Mouse (Mus musculus) kidney, adult 2 months (tissue): ENCODE data around the gene Mepe. TPM values are rescaled to one million over a fixed set of nuclear protein-coding genes. Genes with fewer than 3 reads are reported as not detected.

Experiments
- DNase-seq: peaks from one replicate; pipeline ENCODE4 v3.0.0; 2021
- H3K27ac ChIP-seq: fragments of 200-500 bp; 2 replicates; pipeline ENCODE4 v1.5.1; 2012; ENCODE audit warnings: low read depth, low read length, control low read depth, inconsistent platforms; ENCODE audit not compliant: insufficient read depth
- H3K27me3 ChIP-seq: fragments of 200-500 bp; replicated peaks from 2 replicates; pipeline ENCODE4 v1.6.1; 2012; ENCODE audit warnings: mild to moderate bottlenecking, moderate library complexity, low read length, inconsistent platforms; ENCODE audit not compliant: control insufficient read depth, insufficient read depth
- H3K36me3 ChIP-seq: fragments of 200-500 bp; 2 replicates; pipeline ENCODE4 v1.6.1; 2012; ENCODE audit warnings: mild to moderate bottlenecking, moderate library complexity, low read length, inconsistent platforms; ENCODE audit not compliant: control insufficient read depth, insufficient read depth
- H3K4me1 ChIP-seq: fragments of 200-500 bp; 2 replicates; pipeline ENCODE4 v1.6.1; 2011; ENCODE audit warnings: low read length; ENCODE audit not compliant: control insufficient read depth, insufficient read depth
- H3K4me3 ChIP-seq: fragments of 200-500 bp; 2 replicates; pipeline ENCODE4 v1.5.1; 2011; ENCODE audit warnings: mild to moderate bottlenecking, low read depth, low read length, control low read depth; ENCODE audit not compliant: insufficient read depth
- CTCF ChIP-seq: fragments of 200-500 bp; conservative IDR thresholded peaks from 2 replicates; pipeline ENCODE4 v1.5.1; 2011; ENCODE audit warnings: low read depth, mild to moderate bottlenecking, control low read depth, low read length, moderate library complexity, mixed read lengths; ENCODE audit not compliant: insufficient read depth, insufficient read length
- POLR2A ChIP-seq: fragments of 200-500 bp; IDR thresholded peaks from one replicate; pipeline ENCODE4 v1.6.1; 2011; ENCODE audit warnings: low read depth, low read length, control low read depth
- WGBS: fragments of 180-500 bp; shearing (Covaris S2); methylation state at CpG from one replicate; pipeline ENCODE4 v1.1.7; 2018; 5-methylcytosine and 5-hydroxymethylcytosine counted together
- polyA plus RNA-seq: library from polyadenylated mRNA; depleted of rRNA; stranded (reverse); fragments of >200 nt; gene quantifications from 2 replicates; pipeline ENCODE4 v1.2.3, GENCODE M21; 2012; rRNA removed

The Mepe gene
- polyA plus RNA-seq: not detected in 2 replicates

DNA sequence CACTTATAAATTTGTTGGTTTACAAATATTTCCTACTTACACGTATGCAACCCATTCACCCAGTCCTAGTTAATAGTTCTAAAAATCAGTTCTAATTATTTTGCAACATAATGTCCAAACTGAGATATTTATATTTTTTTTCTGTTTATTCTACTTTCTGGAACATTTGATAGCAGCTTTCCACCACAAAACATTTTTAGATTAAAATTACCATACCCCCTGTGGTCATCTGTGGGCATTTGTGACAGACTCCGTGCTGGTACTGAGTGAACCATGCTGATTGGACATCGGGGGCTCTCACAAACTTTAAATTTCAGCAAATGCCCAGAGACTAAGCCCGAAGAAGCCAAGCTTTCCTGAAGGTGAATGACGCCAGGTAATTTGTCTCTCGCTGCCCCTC is at the start of gene Mepe:
Mepe (plus strand) TSS at position 301 of the 400 bp plus-strand sequence.
- TF ChIP-seq CTCF (no peak), POLR2A (no peak)
- Histone ChIP-seq H3K36me3 (no peaks in the 10 kb centered on the region), H3K27me3 (no peaks in the 10 kb centered on the region), H3K4me3 (no peak within 1 kb of the TSS), H3K4me1 (no peaks in the 10 kb centered on the region), H3K27ac (no peak within 1 kb of the TSS)
- DNase-seq: no peak
- 90% methylated on average over 6 of the region's 6 CpGs for whole genome bisulfite sequencing

DNA sequence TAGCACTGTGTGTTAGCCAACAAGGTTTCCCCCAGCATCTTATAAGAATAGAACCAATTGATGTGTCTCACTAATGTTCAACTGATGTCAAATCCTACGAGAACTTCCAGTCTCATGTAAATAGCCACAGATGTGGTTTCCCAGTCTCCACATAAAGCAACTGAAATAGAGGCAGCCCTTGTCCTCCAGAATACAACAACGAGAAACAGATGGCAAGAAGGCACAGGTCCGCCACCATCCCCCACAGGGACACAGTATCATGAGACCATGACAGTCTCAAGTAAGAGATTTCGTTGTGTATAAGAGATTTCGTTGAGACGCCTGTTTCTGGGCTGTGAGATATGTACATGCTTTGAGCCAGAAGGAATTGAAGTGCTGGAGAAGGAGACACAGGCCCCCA is 30.9 kb upstream of the Mepe start:
- DNase-seq: no peak
- Histone ChIP-seq H3K27me3 (no peaks in the 10 kb centered on the region), H3K36me3 (no peaks in the 10 kb centered on the region), H3K4me3 (no peak overlapping the region), H3K27ac (no peak overlapping the region), H3K4me1 (no peaks in the 10 kb centered on the region)
- 87% methylated on average over 6 of the region's 6 CpGs for WGBS
- TF ChIP-seq POLR2A: no peak
- no peak for TF ChIP-seq CTCF

DNA sequence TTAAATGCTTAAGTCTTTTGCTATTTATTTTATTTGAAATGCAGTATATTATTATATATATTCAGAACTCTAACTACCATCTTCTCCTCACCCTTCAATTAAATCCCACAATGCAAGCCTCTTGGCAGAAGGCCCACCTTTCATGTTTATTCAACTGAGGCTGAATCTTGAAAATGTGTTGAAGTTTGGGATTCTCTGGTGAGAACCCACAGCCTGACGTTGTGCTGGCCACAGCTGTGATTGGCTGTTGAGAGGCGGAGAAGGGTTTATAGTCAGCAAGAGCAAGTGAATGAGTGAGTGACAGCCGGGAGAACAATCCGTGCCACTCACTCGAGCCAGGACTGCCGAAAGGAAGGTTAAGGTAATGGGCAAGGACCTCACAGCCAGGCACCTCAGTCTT is 26.1 kb upstream of the Mepe start, which contains the start of gene Ibsp:
Ibsp (plus strand) TSS at position 178 of the 400 bp plus-strand sequence.
- no peaks in the 10 kb centered on the region for H3K27me3 ChIP-seq
- H3K4me1 ChIP-seq: no peaks in the 10 kb centered on the region
- no peaks in the 10 kb centered on the region for H3K36me3 ChIP-seq
- no peak for DNase-seq
- 64% methylated on average over 6 of the region's 6 CpGs for WGBS
- no peak within 1 kb of the TSS for H3K4me3 ChIP-seq
- TF ChIP-seq CTCF (no peak), POLR2A (no peak)
- H3K27ac ChIP-seq: no peak within 1 kb of the TSS

DNA sequence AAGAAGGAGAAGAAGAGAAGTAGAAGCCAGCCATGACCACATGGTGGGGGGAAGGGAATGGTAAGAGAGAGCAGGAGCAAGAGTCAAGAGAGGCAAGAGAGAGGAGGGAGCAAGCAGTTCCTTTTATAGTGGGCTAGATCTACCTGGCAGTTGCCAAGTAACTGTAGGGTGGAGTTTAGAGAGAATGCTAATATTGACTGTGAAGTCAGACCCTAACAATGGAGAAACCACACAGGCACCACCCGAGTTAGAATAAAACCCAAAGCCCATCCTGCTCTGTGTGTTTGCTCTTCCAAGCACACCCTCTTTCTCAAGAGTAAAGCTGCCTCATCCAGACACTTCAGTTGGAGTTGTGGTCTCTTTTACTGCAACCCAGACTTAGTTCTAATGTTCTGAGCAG is 11.1 kb upstream of the Mepe start:
- Histone ChIP-seq H3K27me3 (no peaks in the 10 kb centered on the region), H3K4me1 (no peaks in the 10 kb centered on the region), H3K27ac (no peak overlapping the region), H3K36me3 (no peaks in the 10 kb centered on the region), H3K4me3 (no peak overlapping the region)
- TF ChIP-seq POLR2A (no peak), CTCF (no peak)
- WGBS: 78% methylated on average over 1 of the region's 1 CpGs
- no peak for DNase-seq

DNA sequence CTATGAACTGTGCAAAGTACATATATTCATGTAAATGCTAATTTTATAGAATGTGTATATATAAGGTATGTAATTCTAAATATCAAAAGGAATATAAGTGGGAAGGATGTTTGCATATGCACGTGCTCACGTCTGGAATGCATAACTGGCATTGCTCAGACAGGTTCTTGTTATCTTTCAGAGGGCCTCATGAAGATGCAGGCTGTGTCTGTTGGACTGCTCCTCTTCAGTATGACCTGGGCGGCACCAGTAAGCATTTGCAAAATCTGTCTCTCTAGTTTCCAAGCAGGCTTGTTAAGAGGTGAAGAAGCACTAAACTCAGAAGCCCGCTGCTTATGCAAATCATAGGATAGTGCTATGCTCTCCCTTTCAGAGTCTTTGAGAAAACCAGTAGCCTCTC is 1.8 kb downstream of the Mepe start:
- WGBS: 74% methylated on average over 4 of the region's 4 CpGs
- no peak overlapping the region for H3K4me3 ChIP-seq
- H3K27me3 ChIP-seq: no peaks in the 10 kb centered on the region
- H3K4me1 ChIP-seq: no peaks in the 10 kb centered on the region
- H3K36me3 ChIP-seq: no peaks in the 10 kb centered on the region
- no peak for DNase-seq
- H3K27ac ChIP-seq: no peak overlapping the region
- no peak for TF ChIP-seq POLR2A
- no peak for TF ChIP-seq CTCF

DNA sequence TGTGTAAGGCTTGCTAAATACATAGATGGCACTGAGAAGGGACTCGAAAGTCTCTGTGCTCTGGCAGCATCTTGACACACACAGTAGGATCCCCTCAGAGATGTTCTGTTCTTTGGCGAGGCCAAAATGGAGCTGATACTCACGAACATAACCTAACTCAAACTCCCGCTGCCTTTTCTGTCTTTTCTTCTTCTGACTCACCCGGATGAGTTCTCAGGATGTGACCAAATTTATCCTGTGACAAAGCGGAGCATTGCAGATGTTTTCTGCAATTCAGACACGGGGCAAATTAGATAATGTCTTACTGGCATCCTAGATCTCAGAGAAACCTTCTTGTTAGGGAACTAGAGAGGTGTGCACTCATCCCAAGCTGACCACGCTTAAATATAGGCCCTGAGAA is 2.3 kb downstream of the Mepe start:
- Histone ChIP-seq H3K27ac (no peak overlapping the region), H3K4me3 (no peak overlapping the region), H3K27me3 (no peaks in the 10 kb centered on the region), H3K4me1 (no peaks in the 10 kb centered on the region), H3K36me3 (no peaks in the 10 kb centered on the region)
- DNase-seq: no peak
- 79% methylated on average over 8 of the region's 8 CpGs for WGBS
- TF ChIP-seq CTCF (no peak), POLR2A (no peak)

DNA sequence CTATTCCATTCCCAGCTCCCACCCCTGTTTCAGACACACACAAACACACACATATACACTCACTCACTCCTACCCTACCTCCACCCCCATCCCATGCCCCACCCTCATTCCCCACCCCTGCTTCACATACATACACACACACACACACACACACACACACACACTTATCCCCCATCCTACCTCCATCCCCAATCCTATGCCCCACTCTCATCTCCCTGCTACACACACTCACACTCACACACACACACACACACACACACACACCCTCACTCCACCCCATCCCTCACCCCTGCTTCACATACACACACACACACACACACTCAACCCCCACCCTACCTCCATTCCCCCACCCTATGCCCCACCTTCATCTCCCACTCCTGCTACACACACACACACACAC is 2.7 kb downstream of the Mepe start:
- Histone ChIP-seq H3K27ac (no peak overlapping the region), H3K4me1 (no peaks in the 10 kb centered on the region), H3K4me3 (no peak overlapping the region), H3K36me3 (no peaks in the 10 kb centered on the region), H3K27me3 (no peaks in the 10 kb centered on the region)
- DNase-seq: no peak
- TF ChIP-seq CTCF (no peak), POLR2A (no peak)

DNA sequence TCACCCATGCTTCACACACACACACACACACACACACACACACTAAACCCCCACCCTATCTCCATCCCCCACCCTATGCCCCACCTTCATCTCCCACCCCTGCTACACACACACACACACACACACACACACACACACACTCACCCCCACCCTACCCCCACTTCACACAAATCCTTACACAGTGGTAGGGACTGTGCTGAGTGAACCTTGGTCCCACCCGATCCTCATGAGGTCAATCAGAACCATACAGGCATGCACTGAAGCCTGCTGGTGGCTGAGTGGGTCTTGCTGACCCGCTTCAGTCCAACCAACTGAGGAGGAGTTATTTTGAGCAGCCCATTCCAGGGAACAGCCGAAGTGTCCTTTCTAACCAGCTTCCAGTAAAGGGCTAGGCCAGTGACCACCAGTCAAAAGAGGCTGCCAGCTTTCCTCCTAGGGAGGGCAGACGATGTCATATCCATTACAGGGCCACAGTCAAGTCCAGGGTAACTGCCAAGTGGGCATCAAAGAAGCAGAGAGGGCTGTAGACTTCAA is 3.3 kb downstream of the Mepe start:
- Histone ChIP-seq H3K4me3 (no peak overlapping the region), H3K4me1 (no peaks in the 10 kb centered on the region; the same call in 1 of the 2 replicates), H3K36me3 (no peaks in the 10 kb centered on the region), H3K27ac (no peak overlapping the region), H3K27me3 (no peaks in the 10 kb centered on the region)
- no peak for DNase-seq
- TF ChIP-seq POLR2A: no peak
- no peak for TF ChIP-seq CTCF
- 69% methylated on average over 4 of the region's 4 CpGs for WGBS
